Mouse (Mus musculus) cortical plate, adult 2 months (tissue): ENCODE measurements around the gene Caln1. TPM values are rescaled to one million over a fixed set of nuclear protein-coding genes. Genes with fewer than 3 reads are reported as not detected.

Experiments
- H3K27ac ChIP-seq: fragments of 200-500 bp; 2 replicates; pipeline ENCODE4 v1.5.1; 2012; ENCODE audit warnings: low read length, control low read depth, inconsistent platforms; ENCODE audit not compliant: insufficient read depth
- H3K4me1 ChIP-seq: fragments of 200-500 bp; 2 replicates; pipeline ENCODE4 v1.6.1; 2011; ENCODE audit warnings: low read length; ENCODE audit not compliant: control insufficient read depth, insufficient read depth
- H3K4me3 ChIP-seq: fragments of 200-500 bp; 2 replicates; pipeline ENCODE4 v1.5.1; 2011; ENCODE audit warnings: mild to moderate bottlenecking, low read length, control low read depth; ENCODE audit not compliant: insufficient read depth
- CTCF ChIP-seq: fragments of 200-500 bp; IDR thresholded peaks from 2 replicates; pipeline ENCODE4 v1.5.1; 2011; ENCODE audit warnings: mild to moderate bottlenecking, control low read depth, low read length; ENCODE audit not compliant: insufficient read depth; ENCODE audit errors: extremely low read depth
- POLR2A ChIP-seq: fragments of 200-500 bp; IDR thresholded peaks from 2 replicates; pipeline ENCODE4 v1.6.1; 2011; ENCODE audit warnings: mild to moderate bottlenecking, low read length, control low read depth; ENCODE audit not compliant: insufficient read depth; ENCODE audit errors: extremely low read depth
- polyA plus RNA-seq: library from polyadenylated mRNA; depleted of rRNA; stranded (reverse); fragments of >200 nt; gene quantifications from 2 replicates; pipeline ENCODE4 v1.2.3, GENCODE M21; 2012

The Caln1 gene
- polyA plus RNA-seq, 1 experiment = 48.6 TPM

DNA sequence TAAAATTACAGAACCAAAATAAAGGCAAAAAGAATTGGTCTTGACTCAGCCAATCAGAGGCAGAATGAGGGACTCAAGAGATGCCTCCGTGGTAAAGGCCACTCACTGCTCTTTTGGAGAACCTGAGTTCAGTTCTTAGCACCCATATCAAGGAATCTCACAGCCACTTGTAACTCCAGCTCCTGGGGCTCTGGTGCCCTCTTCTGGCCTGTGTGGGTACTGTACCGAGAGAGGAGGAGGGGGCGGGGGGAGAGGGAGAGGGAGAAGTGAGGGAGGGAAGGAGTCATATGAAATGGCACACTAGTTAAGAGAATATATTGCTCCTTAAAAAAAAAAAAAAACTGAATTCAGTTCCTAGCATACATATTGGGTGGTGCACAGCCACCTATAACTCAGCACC, 442.7 kb downstream of the Caln1 start:
- no peak for TF ChIP-seq POLR2A
- 0 out of 2 replicates have a peak, but pooled peaks have one; percentile 9 for TF ChIP-seq CTCF
- no peak overlapping the region for H3K4me3 ChIP-seq
- H3K27ac ChIP-seq = no peak overlapping the region

DNA sequence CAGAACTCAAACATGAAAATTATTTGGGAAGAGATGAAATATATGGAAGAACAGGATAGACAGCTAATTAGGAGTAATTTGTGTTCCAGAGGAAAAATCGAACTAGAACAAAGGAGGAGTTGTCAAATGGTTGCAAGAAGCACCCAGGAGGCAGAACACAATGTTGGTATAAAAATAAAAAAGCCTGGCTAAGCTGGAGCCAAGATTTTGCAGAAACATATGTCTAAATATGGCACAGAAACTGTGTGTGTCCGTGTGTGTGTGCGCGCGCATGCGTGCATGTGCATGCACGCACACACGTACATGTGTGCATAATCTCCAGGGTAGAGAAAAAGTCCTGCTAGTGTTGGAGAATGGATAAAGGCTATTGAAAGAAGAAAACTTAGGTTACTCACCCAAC, 443.3 kb downstream of the Caln1 start:
- Histone ChIP-seq H3K27ac (no peak overlapping the region), H3K4me1 (peaks cover 5% of the 10 kb centered on the region), H3K4me3 (no peak overlapping the region)
- TF ChIP-seq CTCF (no peak), POLR2A (no peak)

More for the DNA sequence above, 442.7 kb downstream of the Caln1 start:
- peaks cover 5% of the 10 kb centered on the region for H3K4me1 ChIP-seq

DNA sequence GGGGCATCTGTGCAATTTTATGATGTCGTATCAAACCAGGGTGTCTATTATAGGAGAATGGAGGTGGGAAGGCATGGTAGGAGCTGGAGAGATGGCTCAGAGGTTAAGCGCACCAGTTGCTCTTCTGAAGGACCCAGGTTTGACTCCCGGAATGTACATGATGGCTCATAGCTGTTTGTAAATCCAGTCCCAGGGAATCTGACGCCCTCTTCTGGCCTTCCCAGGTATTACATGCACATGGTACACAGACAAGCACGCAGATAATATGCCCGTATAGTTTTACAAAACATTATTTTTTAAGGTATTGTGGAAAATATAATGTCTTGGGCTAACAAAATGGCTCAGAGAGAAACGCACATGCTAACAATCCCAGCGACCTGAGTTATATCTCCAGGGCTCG, 443.8 kb downstream of the Caln1 start:
- Histone ChIP-seq H3K4me1 (peaks cover 5% of the 10 kb centered on the region), H3K27ac (no peak overlapping the region), H3K4me3 (no peak overlapping the region)
- TF ChIP-seq POLR2A (no peak), CTCF (peak; percentile 38)

DNA sequence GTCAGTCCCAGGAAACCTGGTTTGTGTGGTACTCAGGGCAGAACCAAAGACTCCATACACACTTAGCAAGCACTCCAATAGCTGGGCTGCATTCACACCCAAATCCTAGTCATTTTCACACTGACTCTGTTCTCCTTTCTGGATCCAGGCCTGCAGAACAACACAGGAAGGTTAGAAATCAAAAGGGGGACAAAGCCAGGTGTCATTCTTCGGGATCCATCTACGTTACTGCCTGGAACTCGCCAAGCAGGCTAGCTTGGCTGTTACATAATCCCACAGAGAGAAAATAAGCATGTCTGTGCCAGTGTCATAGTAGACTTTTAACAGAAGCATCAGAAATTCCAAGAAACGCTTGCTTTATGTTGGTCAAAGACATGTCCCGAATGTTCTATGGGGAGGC, 446.1 kb downstream of the Caln1 start:
- TF ChIP-seq CTCF = no peak
- no peak for TF ChIP-seq POLR2A
- Histone ChIP-seq H3K4me3 (no peak overlapping the region), H3K27ac (no peak overlapping the region), H3K4me1 (peaks cover 5% of the 10 kb centered on the region)

DNA sequence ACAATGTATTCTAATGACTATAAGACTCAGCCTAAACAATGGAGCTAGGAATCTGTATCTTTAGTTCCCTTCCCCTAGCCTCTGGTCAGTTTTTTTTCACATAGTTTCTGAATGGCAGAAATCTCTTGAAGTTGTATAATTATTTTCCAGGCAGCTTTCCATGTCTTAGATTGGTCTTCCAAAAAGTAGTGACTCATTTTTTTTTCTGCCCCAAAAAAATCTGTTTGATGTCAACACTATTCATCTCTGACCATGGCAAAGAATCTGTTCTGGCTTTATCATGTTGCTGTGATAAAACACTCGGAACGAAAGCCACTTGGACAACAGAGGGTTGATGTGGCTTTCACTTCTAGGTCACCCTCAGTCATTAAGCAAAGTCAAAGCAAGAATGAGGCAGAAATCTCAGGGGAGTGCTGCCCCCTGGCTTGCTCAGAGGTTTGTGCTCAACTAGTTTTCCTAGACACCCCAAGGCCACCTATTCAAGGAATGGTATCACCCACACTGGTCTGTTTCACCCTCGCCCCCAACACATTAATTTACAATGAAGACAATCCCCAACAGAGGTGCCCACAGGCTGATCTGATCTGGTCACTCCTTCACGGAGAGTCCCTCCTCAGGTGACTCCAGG, 450.9 kb downstream of the Caln1 start:
- TF ChIP-seq POLR2A = no peak
- TF ChIP-seq CTCF = peak; percentile 22; the same call in 1 of the 2 replicates
- Histone ChIP-seq H3K4me3 (no peak overlapping the region), H3K27ac (no peak overlapping the region), H3K4me1 (peaks cover 3% of the 10 kb centered on the region)

DNA sequence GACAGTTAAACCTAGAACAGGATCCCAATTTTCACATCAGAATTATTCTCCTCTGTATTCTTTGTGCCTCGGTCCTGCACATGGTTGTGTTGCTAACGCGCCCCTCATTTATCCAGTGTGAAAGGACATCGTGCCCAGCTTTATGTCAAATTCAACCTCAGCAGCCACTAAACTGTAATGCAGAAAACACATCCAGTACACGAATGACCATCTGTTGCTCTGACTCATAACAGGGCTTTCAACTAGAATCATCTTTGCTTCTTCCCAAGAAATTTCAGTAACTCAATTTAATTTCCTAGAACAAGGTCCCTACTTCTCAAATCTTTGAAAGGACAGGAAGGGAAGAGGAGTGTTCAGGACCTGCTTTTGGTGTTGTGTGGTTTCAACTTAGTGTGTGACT, 451.4 kb downstream of the Caln1 start:
- H3K4me1 ChIP-seq = no peaks in the 10 kb centered on the region; the same call in 1 of the 2 replicates
- H3K4me3 ChIP-seq = no peak overlapping the region
- TF ChIP-seq POLR2A (no peak), CTCF (no peak)
- no peak overlapping the region for H3K27ac ChIP-seq

DNA sequence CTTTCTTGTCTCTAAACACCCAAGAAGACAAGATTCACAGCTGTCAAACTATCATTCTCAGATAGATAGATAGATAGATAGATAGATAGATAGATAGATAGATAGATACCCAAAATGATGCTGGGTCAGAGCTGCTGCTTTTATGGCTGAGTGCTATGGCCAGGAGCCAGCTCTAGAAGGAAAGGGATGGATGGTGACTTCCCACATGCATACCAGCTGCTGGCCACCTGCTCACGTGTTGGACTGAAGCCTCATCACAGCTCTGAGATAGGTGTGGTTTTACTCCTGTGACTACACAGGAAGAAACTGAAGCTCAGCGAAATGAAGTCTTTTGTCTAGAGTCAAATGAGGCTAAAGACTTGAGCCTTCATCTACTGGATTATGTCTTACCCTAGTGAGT, 456.5 kb downstream of the Caln1 start:
- Histone ChIP-seq H3K27ac (no peak overlapping the region), H3K4me1 (no peaks in the 10 kb centered on the region), H3K4me3 (no peak overlapping the region)
- no peak for TF ChIP-seq POLR2A
- TF ChIP-seq CTCF = no peak

DNA sequence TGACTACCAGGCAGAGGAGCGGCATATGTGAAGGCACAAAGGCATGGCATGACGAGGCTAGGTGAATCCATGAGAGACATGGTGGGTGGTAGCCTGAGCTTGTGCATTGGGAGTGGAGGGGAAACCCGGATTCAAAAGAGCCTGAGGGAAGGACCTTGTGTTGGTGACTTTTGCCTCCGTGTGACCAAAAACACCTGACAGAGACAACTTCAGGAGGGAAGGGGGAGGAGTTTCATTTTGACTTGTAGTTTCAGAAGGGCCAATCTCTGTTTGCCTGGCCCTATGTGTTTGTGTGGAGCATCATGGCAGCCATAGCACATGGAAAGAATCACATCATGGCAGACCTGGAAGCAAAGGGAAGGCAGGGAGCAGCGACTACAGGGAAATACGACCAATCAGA, 479.3 kb downstream of the Caln1 start:
- Histone ChIP-seq H3K27ac (no peak overlapping the region), H3K4me1 (no peaks in the 10 kb centered on the region), H3K4me3 (no peak overlapping the region)
- TF ChIP-seq CTCF (no peak), POLR2A (no peak)

DNA sequence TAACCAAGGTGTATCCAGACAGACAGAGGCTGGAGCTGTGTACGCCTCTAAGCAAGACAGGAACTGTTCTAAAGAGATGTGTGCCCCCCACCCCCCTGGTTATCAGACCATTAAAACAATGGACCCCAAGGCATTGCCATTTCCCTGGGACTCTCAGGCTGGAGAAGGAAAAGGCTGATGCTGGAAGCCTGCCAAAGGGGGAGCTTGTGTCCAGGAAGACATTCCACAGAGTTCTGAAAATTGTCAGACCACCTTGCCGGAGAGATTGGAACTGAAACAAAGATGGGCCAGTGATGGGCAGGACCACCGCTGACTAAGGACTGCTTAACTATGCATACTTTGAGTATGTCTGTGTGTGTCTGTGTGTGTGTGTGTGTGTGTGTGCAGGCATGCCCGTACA, 480.4 kb downstream of the Caln1 start:
- TF ChIP-seq POLR2A = no peak
- no peak for TF ChIP-seq CTCF
- Histone ChIP-seq H3K4me3 (no peak overlapping the region), H3K4me1 (peaks cover under 1% of the 10 kb centered on the region; the same call in 1 of the 2 replicates), H3K27ac (no peak overlapping the region)

DNA sequence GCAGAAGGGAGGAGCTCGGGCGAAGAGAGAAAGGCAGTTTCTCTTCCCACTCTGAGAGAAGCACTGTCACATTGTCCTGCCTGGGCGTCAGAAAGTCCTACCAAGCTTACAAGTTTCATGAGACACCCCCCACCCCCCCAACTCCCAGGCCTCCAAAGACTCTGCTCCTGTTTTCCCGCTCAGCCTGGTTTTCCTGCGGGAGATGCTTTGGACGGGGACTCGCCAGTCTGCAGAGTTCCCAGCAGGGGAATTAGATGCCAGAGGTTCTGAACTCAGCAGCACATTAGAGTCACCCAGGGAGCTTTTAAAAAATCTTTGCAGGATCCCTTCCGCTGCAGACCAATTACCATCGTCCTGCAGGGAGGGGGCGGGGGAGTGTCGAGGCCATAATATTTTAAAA, 482.9 kb downstream of the Caln1 start:
- no peak overlapping the region for H3K27ac ChIP-seq
- H3K4me1 ChIP-seq = peaks cover 3% of the 10 kb centered on the region; the same call in 1 of the 2 replicates
- no peak overlapping the region for H3K4me3 ChIP-seq
- no peak for TF ChIP-seq CTCF
- TF ChIP-seq POLR2A = no peak
